Mouse (Mus musculus) cerebellum, postnatal 36 days (tissue): Measurements from ENCODE around the gene Amy2a1.
"Not testable (repeated sequence)": the region's sequence is repeated elsewhere in the genome, so short reads cannot be mapped to it uniquely, and the experiment has no call there.

Experiments
- DNase-seq, 2 experiments: peaks; one replicate each; pipeline ENCODE4 v3.0.0; 2021 to 2022; ENCODE audit warnings: mixed read lengths in 2 of 2

Gene Amy2a1

DNA sequence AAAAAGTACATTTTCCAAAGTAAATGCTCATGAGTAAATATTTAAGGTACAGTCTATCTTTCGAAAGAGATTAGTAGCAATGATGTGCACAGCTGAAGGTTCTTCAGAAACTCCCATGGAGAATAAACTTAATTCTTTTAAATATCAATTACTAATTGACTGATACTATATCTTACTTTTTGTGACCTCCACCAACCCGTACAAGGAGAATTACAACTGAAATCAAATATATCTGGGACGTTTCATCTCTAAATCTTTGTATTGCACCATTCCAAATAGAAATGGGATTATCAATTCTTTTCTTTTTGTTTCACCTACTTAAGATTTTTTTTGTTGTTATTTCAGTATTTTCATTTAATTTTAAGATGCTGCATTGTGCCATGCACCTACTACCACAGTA is at the start of gene Amy2a1:
Gene Amy2a1, minus strand, starts transcription at position 101 of the 400 bp plus-strand sequence.
- DNase-seq: not testable (repeated sequence)

DNA sequence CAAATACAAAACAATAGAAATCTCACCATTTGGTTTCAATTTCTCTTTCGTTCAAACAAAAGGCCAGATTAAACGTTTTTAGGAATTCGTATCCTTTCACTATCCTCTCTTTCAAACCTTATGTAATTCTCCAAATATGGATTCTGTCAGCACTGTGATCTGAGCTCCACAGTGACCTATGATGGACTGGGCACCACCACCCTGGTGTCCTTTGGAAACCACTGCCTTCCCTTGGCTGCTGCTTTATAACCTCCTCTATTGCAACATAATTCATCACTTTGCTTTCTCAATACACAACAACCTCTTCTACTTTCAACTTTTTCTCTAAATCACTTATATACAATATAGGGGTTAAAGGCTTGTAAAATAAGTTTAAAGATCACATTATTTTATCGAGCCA is 42.4 kb upstream of the Amy2a1 start:
- DNase-seq: no peak

DNA sequence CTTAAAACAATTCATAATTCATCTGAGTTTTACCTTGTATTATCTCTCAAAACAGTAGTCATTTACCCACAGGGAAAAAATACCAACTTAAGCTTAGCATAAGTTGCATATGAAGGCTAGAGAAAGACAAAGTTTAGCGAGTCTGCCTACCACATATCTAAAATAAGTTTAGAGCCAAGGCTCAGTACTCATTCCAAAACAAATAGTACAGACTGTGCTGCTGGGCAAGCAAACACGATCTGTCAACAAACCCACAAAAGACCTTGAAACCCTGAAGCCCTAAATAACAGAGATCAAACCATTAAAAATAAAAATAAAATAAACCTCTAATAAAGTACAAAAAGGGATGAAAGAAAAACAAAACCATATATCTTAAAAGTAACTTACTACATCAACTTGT is 41.9 kb upstream of the Amy2a1 start:
- no peak for DNase-seq

- DNase-seq: no peak
Measured at GRCm38 (mm10) chr3:113572158-113572557, 39.9 kb upstream of the Amy2a1 start.

DNA sequence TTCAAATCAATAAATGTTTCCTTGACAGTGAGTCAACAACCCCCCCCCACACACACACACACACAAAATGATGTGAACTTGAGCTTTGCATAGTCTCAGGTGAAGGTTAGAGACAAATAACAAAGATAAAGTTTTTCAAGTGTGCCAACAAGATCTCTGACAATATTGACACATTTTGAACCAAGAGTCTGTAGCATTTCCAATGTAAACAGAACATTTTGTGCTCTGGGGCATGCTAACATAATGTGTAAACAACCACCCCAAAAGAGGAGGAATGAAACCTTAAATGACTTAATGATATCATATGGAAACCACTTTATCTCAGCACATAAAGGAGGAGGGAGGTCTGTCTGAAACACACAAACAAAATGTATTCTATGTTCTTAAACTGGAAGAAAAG is 7.5 kb upstream of the Amy2a1 start:
- DNase-seq: no peak
